Mouse (Mus musculus) heart, postnatal 0 days (tissue): ENCODE results near the gene Rab31. TPM values are rescaled to one million over a fixed set of nuclear protein-coding genes. Genes with fewer than 3 reads are reported as not detected.

ENCODE experiments used
- ATAC-seq: fragments of 200-750 bp; cut with Nextera tagmentation; 2 replicates; pipeline ENCODE4 v1.8.0; 2017; ENCODE audit warnings: low read depth, moderate number of reproducible peaks, moderate library complexity; ENCODE audit not compliant: insufficient read depth
- DNase-seq: peaks from one replicate; pipeline ENCODE4 v3.0.0-alpha.2; 2016; ENCODE audit warnings: low spot score
- H3K27ac ChIP-seq: fragments of 300-500 bp; sonication (generic); 2 replicates; pipeline ENCODE4 v1.5.1; 2014; ENCODE audit warnings: low read depth, mild to moderate bottlenecking
- H3K27me3 ChIP-seq: fragments of 300-500 bp; sonication (generic); 2 replicates; pipeline ENCODE4 v1.6.1; 2014; ENCODE audit warnings: low read length, mixed read lengths; ENCODE audit not compliant: control insufficient read depth, insufficient read depth
- H3K36me3 ChIP-seq: fragments of 300-500 bp; sonication (generic); replicated peaks from 2 replicates; pipeline ENCODE4 v1.6.1; 2014; ENCODE audit warnings: low read length, mixed read lengths; ENCODE audit not compliant: control insufficient read depth, insufficient read depth
- H3K4me1 ChIP-seq: fragments of 300-500 bp; sonication (generic); 2 replicates; pipeline ENCODE4 v1.6.1; 2014; ENCODE audit warnings: antibody characterized with exemption; ENCODE audit not compliant: control insufficient read depth, insufficient read depth
- H3K4me2 ChIP-seq: fragments of 300-500 bp; sonication (generic); 2 replicates; pipeline ENCODE4 v1.6.1; 2014; ENCODE audit warnings: low read depth, mild to moderate bottlenecking, low read length, moderate library complexity
- H3K4me3 ChIP-seq: fragments of 300-500 bp; sonication (generic); 2 replicates; pipeline ENCODE4 v1.5.1; 2014; ENCODE audit warnings: low read depth, low read length
- H3K9ac ChIP-seq: fragments of 300-500 bp; sonication (generic); replicated peaks from 2 replicates; pipeline ENCODE4 v1.6.1; 2014; ENCODE audit warnings: low read depth, low read length, mixed read lengths
- H3K9me3 ChIP-seq: fragments of 300-500 bp; sonication (generic); replicated peaks from 2 replicates; pipeline ENCODE4 v1.6.1; 2016; ENCODE audit warnings: low read length; ENCODE audit not compliant: control insufficient read depth
- CTCF ChIP-seq: IDR thresholded peaks from 2 replicates; pipeline ENCODE4 v1.5.1; 2016; ENCODE audit warnings: antibody characterized with exemption, control low read depth, low read depth
- EP300 ChIP-seq: IDR thresholded peaks from 2 replicates; pipeline ENCODE4 v1.6.1; 2016; ENCODE audit warnings: antibody characterized with exemption, low read depth
- WGBS: fragments of 180-500 bp; shearing (Covaris S2); extraction: QIAGEN DNeasy Blood & Tissue Kit; methylation state at CpG from one replicate; pipeline ENCODE4 v1.1.7; 2014; 5-methylcytosine and 5-hydroxymethylcytosine counted together
- polyA plus RNA-seq: library from polyadenylated mRNA; unstranded; fragments of >200 nt; fragmentation: Nextera tagmentation; extraction: Ambion mirVana; gene quantifications from 2 replicates; pipeline ENCODE4 v1.2.1, GENCODE M21; 2015
- total RNA-seq: library from RNA; depleted of rRNA; stranded (reverse); fragments of >200 nt; gene quantifications from 2 replicates; pipeline ENCODE4 v1.2.3, GENCODE M21; 2014; ENCODE audit warnings: low replicate concordance

Gene Rab31
- total and polyA plus RNA-seq, 2 experiments from 2014 or later, result 22.5 to 44.1 TPM

DNA sequence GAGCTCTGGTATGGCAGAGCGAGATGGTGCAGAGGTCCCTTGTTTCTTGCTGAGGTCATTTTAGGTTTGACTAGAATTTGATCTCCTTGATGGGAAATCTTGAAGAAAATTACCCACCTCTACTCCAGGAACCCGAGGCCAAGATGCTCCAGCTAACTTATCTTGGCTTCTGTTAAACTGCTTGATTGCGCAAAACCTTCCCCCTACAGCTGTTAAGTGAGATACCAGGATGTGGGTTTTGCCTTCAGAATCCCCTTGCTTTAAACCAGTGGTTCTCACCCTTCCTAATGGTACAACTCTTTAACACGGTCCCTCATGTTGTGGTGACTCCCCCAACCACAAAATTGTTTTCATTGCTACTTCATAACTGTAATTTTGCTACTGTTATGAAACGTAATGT lies 60.8 kb downstream of the Rab31 start:
- ATAC-seq, result no peak
- H3K27me3 ChIP-seq, result no peaks in the 10 kb centered on the region
- whole genome bisulfite sequencing, result 93% methylated on average over 5 of the region's 5 CpGs

DNA sequence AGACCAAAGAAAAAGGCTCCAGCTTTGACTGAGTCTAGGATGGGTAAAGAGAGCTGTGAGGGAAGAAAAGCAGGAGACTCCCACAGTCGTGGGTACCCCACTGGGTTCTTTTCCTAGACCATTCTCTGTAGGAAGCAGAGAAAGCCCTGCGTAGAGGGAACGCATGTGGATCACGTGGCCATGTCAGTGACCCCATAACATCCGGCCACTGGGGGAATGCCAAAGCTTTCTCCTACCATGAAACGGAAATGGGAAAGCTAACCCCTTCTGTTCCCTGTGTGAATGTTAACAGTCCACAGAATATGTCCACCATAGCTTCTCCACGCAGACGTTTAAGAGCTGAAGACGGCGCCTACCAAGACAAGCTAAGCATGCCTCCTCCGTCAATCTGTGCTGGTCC lies 62.0 kb downstream of the Rab31 start:
- DNase-seq (no peak), ATAC-seq (no peak)
- Histone ChIP-seq H3K36me3 (peaks cover 10% of the 10 kb centered on the region), H3K4me1 (no peaks in the 10 kb centered on the region), H3K27me3 (no peaks in the 10 kb centered on the region), H3K4me2 (no peak overlapping the region), H3K4me3 (no peak overlapping the region), H3K9ac (no peak overlapping the region), H3K9me3 (no peaks in the 10 kb centered on the region), H3K27ac (no peak overlapping the region)
- WGBS, result 90% methylated on average over 11 of the region's 11 CpGs
- TF ChIP-seq CTCF (no peak), EP300 (no peak)

More for the DNA sequence above, 60.8 kb downstream of the Rab31 start:
- H3K27ac ChIP-seq, result no peak overlapping the region
- H3K4me2 ChIP-seq, result no peak overlapping the region
- H3K36me3 ChIP-seq, result peaks cover 10% of the 10 kb centered on the region
- TF ChIP-seq CTCF, result no peak
- no peak for TF ChIP-seq EP300
- no peak for DNase-seq
- no peaks in the 10 kb centered on the region for H3K9me3 ChIP-seq
- no peak overlapping the region for H3K4me3 ChIP-seq
- no peak overlapping the region for H3K9ac ChIP-seq
- H3K4me1 ChIP-seq, result no peaks in the 10 kb centered on the region

DNA sequence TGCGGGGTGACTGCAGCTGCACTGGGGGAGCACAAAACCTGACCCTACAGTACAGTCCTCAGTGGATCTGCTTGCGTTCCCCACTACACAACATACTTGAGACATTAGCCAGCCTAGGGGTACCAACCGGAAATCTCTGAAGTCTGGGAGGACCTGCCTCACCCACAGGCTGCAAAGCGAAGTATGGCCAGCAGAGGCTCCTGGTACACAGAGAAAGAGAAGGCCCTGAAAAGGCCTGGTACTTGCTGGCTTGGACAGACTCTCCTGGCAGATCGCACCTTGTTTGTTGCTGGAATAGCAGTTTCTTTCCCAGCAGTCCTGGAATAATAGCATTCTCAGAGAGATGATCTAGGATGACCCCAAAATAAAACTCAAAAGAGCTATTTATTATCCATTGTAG lies 66.3 kb downstream of the Rab31 start:
- H3K4me1 ChIP-seq, result peaks cover 11% of the 10 kb centered on the region; the same call in 1 of the 2 replicates
- peak; percentile 58 for DNase-seq
- no peak overlapping the region for H3K4me2 ChIP-seq
- H3K4me3 ChIP-seq, result no peak overlapping the region
- ATAC-seq, result peak; percentile 40; the same call in 1 of the 2 replicates
- no peak overlapping the region for H3K27ac ChIP-seq
- no peaks in the 10 kb centered on the region for H3K9me3 ChIP-seq
- no peaks in the 10 kb centered on the region for H3K27me3 ChIP-seq
- TF ChIP-seq CTCF, result peak; percentile 77
- no peak for TF ChIP-seq EP300
- 53% methylated on average over 5 of the region's 5 CpGs for WGBS
- no peak overlapping the region for H3K9ac ChIP-seq
- H3K36me3 ChIP-seq, result 0 out of 2 replicates have a peak, but pooled peaks cover 4% of the 10 kb centered on the region

DNA sequence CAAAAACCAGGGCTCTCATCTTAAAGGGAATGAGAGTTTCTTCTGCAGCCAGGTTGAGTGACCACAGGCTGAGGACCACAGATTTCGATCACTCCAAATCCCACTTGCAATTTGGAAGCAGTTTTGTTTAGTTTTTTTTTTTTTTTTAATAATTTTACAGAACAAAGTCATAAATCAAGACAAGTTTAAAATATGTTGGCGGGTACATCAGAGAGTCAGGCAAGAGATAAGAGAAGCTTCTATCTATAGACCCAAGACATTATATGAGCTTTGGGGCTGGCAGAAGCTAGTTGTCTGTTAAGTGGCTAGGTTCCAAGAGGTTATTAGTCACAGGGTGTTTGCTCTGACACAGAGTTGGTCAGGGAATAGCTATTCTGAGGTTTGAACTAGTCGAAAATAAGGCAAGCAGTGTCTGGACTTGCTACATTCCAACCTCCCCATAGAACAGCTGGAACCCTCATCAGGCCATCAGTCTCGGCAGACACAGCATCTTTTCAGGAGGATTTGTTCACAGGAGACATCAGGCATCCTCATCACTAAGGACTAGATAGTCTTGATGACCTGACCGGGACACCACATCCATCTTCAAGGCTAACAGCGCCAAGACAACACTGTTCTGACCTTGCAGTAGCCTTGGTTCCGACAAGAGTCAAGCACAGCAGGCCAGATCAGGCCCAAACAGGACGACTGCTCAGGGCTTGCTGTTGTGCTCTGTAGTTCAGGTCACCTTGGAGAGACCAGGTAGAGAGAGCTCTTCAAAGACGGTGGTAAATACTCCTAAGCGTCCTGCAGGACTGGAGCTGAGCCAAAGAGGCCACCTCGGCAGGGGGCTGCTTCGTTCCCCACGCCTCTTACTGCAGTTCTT lies 68.8 kb downstream of the Rab31 start:
- TF ChIP-seq CTCF (no peak), EP300 (no peak)
- H3K4me2 ChIP-seq, result no peak overlapping the region
- no peak for ATAC-seq
- H3K9ac ChIP-seq, result no peak overlapping the region
- no peak overlapping the region for H3K27ac ChIP-seq
- no peaks in the 10 kb centered on the region for H3K27me3 ChIP-seq
- no peaks in the 10 kb centered on the region for H3K9me3 ChIP-seq
- H3K4me3 ChIP-seq, result no peak overlapping the region
- DNase-seq, result no peak
- peaks cover 11% of the 10 kb centered on the region; the same call in 1 of the 2 replicates for H3K4me1 ChIP-seq
- H3K36me3 ChIP-seq, result no peaks in the 10 kb centered on the region
- 63% methylated on average over 13 of the region's 13 CpGs for WGBS

DNA sequence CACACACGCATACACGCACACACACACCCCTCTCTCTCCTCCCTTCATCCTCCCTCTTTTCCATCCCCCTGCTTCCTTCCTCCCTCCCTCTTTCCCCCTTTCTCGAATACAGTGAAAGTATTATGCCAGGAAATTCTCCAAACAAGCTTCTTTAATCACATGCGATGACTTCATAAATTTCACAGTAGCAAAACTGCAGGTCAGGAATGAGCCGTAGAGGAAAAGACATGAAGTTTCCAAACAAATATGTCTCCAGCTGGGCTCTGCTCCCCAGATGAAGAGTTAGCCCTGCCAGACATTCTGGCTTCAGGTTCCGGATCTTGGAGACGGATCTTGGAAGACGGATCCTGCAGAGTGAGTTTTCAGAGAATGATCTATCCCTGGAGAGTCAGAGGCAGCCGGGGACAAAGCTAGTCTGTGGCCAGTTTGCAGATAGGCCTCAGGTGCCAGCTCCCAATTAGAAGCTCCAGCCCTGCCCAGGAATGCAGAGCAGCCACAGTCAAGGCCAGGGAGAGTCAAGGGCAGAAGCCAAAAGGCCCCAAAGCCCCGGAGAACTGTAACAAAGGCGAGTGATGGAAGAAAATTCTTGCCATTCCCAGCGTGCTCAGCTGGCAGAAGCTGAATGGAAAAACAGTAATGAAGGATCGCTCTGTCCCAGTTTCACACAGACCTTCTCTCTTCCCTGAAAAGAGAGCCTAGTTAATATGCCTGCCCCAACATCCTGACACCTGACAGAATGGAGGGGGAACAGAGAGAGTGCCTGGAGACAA lies 70.6 kb downstream of the Rab31 start:
- Histone ChIP-seq H3K4me1 (peaks cover 11% of the 10 kb centered on the region; the same call in 1 of the 2 replicates), H3K27ac (peak overlapping the region; percentile 87), H3K27me3 (no peaks in the 10 kb centered on the region), H3K4me2 (no peak overlapping the region), H3K36me3 (no peaks in the 10 kb centered on the region), H3K9ac (no peak overlapping the region), H3K4me3 (no peak overlapping the region), H3K9me3 (no peaks in the 10 kb centered on the region)
- no peak for TF ChIP-seq EP300
- TF ChIP-seq CTCF, result no peak
- peak; percentile 86 for ATAC-seq
- WGBS, result 32% methylated on average over 13 of the region's 13 CpGs
- DNase-seq, result peak; percentile 73
